Mouse (Mus musculus) MEL (cell line): ENCODE results near the gene Gramd2.

Experiments
- CHD2 ChIP-seq: IDR thresholded peaks from 2 replicates; pipeline ENCODE4 v1.6.1; 2011; ENCODE audit warnings: low read length, improper control_type of control experiment
- EP300 ChIP-seq, 2 experiments: IDR thresholded peaks; 2 replicates each; pipeline ENCODE4 v1.6.1; 2011; ENCODE audit warnings: improper control_type of control experiment in 2 of 2, low read length in 2 of 2, low read depth in 1 of 2, mild to moderate bottlenecking in 1 of 2
- GATA1 ChIP-seq: IDR thresholded peaks from 2 replicates; pipeline ENCODE4 v1.6.1; 2011; ENCODE audit warnings: low read depth, low read length, improper control_type of control experiment
- KAT2A ChIP-seq: conservative IDR thresholded peaks from 2 replicates; pipeline ENCODE4 v1.6.1; 2012; ENCODE audit warnings: low read depth, low read length, improper control_type of control experiment, inconsistent platforms
- MAFK ChIP-seq: IDR thresholded peaks from 2 replicates; pipeline ENCODE4 v1.6.1; 2011; ENCODE audit warnings: low read depth, mild to moderate bottlenecking, low read length, improper control_type of control experiment, borderline replicate concordance
- MAZ ChIP-seq: IDR thresholded peaks from 2 replicates; pipeline ENCODE4 v1.6.1; 2012; ENCODE audit warnings: low read depth, mild to moderate bottlenecking, inconsistent platforms, low read length, improper control_type of control experiment
- NELFE ChIP-seq: IDR thresholded peaks from 2 replicates; pipeline ENCODE4 v1.6.1; 2011; ENCODE audit warnings: low read depth, low read length, improper control_type of control experiment
- POLR2A ChIP-seq, 2 experiments: IDR thresholded peaks; 2 replicates each; pipeline ENCODE4 v1.6.1; 2011 to 2012; ENCODE audit warnings: low read length in 2 of 2, mild to moderate bottlenecking in 2 of 2, control low read depth in 1 of 2, improper control_type of control experiment in 1 of 2, low read depth in 1 of 2, moderate library complexity in 1 of 2; ENCODE audit not compliant: control insufficient read depth in 1 of 2, insufficient read depth in 1 of 2, poor library complexity in 1 of 2
- RAD21 ChIP-seq: IDR thresholded peaks from 2 replicates; pipeline ENCODE4 v1.6.1; 2011; ENCODE audit warnings: mild to moderate bottlenecking, low read depth, low read length, improper control_type of control experiment
- SIN3A ChIP-seq: IDR thresholded peaks from 2 replicates; pipeline ENCODE4 v1.6.1; 2012; ENCODE audit warnings: low read length, improper control_type of control experiment, inconsistent platforms
- TCF12 ChIP-seq: IDR thresholded peaks from 2 replicates; pipeline ENCODE4 v1.6.1; 2014; ENCODE audit warnings: low read depth, mild to moderate bottlenecking, inconsistent platforms, low read length, improper control_type of control experiment, moderate library complexity

GRCm38 (mm10) chr9:59750267-59751065 lies 70.5 kb downstream of the Gramd2 start, which contains the start of the genes Senp8 and Myo9a:
- TF ChIP-seq NELFE (peak; percentile 92), TCF12 (peak; percentile 37; the same call in 1 of the 2 replicates), POLR2A (IDR thresholded peaks at IDR 0.05; ENCODE audit: control insufficient read depth in 1 of 2, insufficient read depth in 1 of 2, low read depth in 1 of 2, low read length in 2 of 2, poor library complexity in 1 of 2) (peak; percentile 40 to 91; a peak in 3 of 4 replicates), RAD21 (no peak), MAFK (no peak), EP300 (IDR thresholded peaks at IDR 0.05; ENCODE audit: low read depth in 1 of 2, low read length in 2 of 2) (no peak), SIN3A (no peak; the same call in none of the 2 replicates), CHD2 (no peak), MAZ (no peak; the same call in 1 of the 2 replicates), KAT2A (no peak; the same call in 1 of the 2 replicates), GATA1 (0 out of 2 replicates have a peak, but pooled peaks have one; percentile 15)
